Mouse (Mus musculus): ENCODE measurements at regions not wholly inside any gene's neighbourhood (a gene's known extent, or its start where the extent isn't known, plus 50 kb on each side); places are given as distances from the start of the nearest gene placed in this dataset.
A peak's percentile ranks its signal among the peaks of the same experiment; 100 is the strongest.

DNA sequence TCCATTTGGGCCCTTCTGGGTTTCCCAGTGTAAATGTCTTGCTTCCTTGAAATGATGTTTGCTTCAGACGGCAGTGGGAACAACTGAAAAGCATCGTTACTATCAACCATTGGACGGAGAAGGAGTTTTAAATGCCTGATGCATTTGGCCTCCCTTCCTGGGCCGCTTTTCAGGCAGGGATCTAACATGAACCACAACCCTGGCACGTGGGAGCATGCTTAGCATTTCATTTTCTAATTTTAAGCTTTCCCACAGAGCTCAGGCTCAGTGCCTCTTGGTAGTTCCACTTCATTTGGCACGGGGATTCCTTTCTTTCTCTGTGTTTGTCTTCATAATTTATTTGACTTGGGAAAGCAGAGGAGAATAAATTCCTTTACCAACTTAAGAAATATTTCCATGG is 406.6 kb upstream of the Nbea start:
- ATAC-seq (peak; percentile 75), DNase-seq (ENCODE audit: low read depth, low spot score) (peak; percentile 89)
- in situ Hi-C loops (cut with MboI; ENCODE audit: low pct_unique_long_range_greater_than_20kb): loop anchor here (25.0 kb wide), 1 partner anchor 847 kb away; the partner anchor contains the start of gene Tm4sf4
- H3K27me3 ChIP-seq: peaks cover 4% of the 10 kb centered on the region
- ChIA-PET CTCF (interaction anchor here (0.8 kb wide), 1 partner anchor 104 kb away, joined by 3 read pairs; no protein-coding TSS in a partner anchor), POLR2A (no interaction called here)
- TF ChIP-seq CTCF (IDR thresholded peaks at IDR 0.05): no peak

DNA sequence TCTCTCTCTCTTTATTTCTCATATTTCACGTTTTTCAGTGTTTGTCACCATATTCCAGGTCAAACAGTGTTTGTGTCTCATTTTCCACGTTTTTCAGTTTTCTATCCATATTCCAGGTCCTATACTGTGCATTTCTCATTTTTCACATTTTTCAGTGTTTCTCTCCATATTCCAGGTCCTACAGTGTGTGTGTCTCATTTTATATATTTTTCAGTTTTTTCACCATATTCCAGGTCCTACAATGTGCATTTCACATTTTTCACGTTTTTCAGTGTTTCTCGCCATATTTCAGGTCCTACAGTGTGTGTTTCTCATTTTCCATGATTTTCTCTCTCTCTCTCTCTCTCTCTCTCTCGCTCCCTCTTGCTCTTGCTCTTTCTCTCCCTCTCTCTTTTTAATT is 391.9 kb upstream of the Nbea start:
- in situ Hi-C loops (cut with MboI; ENCODE audit: low pct_unique_long_range_greater_than_20kb): loop anchor here (25.0 kb wide), 1 partner anchor 862 kb away; the partner anchor contains the start of gene Tm4sf4
- peak; percentile 83 for ATAC-seq

DNA sequence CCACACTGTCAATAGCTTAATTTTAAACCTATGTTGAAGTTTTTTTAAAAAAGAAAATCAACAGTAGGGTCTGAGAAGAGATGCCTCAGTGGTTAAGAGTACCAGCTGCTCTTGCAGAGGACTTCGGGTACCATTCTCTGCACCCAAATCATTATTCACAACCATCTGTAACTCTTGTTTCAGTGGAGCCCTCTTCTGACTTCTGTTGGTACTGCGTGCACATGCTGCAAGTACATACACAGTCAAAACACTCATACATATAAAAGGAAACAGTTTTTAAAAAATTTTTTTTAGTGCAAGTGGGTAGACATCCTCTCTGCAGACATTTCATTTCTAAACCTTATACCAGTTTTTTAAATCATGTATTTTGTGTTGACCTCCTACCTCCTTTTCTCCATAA is 352.7 kb upstream of the Nbea start:
- ChIA-PET POLR2A (no interaction called here), CTCF (no interaction called here)
- no peak for ATAC-seq
- peak; percentile 51 for TF ChIP-seq CTCF (IDR thresholded peaks at IDR 0.05)
- DNase-seq (ENCODE audit: low read depth, low spot score): no peak
- in situ Hi-C loops (cut with MboI; ENCODE audit: low pct_unique_long_range_greater_than_20kb): no loop called here
- no peaks in the 10 kb centered on the region for H3K27me3 ChIP-seq

More for the DNA sequence above, 391.9 kb upstream of the Nbea start:
- DNase-seq (ENCODE audit: low read depth, low spot score): peak; percentile 87
- no peak for TF ChIP-seq CTCF (IDR thresholded peaks at IDR 0.05)
- CTCF ChIA-PET: interaction anchor here (0.9 to 1.1 kb wide), 5 partner anchors 8 to 178 kb away, joined by 3 to 4 read pairs (median 3); no protein-coding TSS in a partner anchor
- POLR2A ChIA-PET: no interaction called here
- H3K27me3 ChIP-seq: no peaks in the 10 kb centered on the region

DNA sequence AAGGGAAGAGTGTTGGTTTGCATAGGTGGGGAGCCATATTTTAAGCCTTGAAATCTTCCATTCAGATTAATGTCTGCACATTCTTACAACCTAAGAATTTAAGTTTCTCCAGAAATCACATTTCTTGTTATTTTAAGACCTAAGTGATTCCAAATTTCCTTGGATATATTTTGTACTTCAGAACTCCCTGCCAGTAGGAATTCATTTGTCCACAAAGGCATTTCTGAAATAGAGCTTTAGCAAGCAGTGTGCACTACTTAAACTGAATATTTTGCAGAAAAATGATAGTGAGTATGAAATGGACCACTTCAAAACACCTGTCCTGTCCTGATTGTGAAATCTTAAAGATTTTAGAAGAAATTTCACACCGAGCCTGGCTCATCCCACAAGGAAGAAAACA is 320.9 kb upstream of the Nbea start:
- ChIA-PET CTCF (interaction anchor here (1.6 kb wide), 1 partner anchor 10 kb away, joined by 3 read pairs; no protein-coding TSS in a partner anchor), POLR2A (no interaction called here)
- ATAC-seq: no peak
- H3K27me3 ChIP-seq: no peaks in the 10 kb centered on the region
- in situ Hi-C loops (cut with MboI; ENCODE audit: low pct_unique_long_range_greater_than_20kb): no loop called here
- DNase-seq (ENCODE audit: low read depth, low spot score): no peak
- no peak for TF ChIP-seq CTCF (IDR thresholded peaks at IDR 0.05)

DNA sequence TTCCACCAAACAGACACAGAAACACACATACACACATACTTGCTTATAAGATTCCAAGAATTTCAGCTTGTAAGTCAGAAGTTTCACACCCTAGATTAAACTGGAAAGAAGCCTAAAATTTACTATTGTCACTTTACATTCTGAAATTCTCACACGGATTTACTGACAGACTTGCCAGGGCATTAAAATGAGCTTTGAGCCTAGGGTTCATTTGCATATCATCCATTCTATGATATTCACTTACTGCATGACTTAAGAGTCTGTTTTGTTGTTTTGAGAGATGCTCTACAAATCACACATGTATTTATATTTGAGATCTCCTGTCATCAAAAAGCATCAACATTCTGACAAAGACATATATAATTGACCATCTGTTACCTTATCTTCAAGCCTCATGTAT is 315.8 kb upstream of the Nbea start:
- POLR2A ChIA-PET: no interaction called here
- ATAC-seq: no peak
- H3K27me3 ChIP-seq: no peaks in the 10 kb centered on the region
- CTCF ChIA-PET: interaction anchor here (1.2 to 1.4 kb wide), 2 partner anchors 11 to 33 kb away, joined by 3 read pairs; no protein-coding TSS in a partner anchor
- no peak for TF ChIP-seq CTCF (IDR thresholded peaks at IDR 0.05)
- DNase-seq (ENCODE audit: low read depth, low spot score): no peak
- in situ Hi-C loops (cut with MboI; ENCODE audit: low pct_unique_long_range_greater_than_20kb): no loop called here

DNA sequence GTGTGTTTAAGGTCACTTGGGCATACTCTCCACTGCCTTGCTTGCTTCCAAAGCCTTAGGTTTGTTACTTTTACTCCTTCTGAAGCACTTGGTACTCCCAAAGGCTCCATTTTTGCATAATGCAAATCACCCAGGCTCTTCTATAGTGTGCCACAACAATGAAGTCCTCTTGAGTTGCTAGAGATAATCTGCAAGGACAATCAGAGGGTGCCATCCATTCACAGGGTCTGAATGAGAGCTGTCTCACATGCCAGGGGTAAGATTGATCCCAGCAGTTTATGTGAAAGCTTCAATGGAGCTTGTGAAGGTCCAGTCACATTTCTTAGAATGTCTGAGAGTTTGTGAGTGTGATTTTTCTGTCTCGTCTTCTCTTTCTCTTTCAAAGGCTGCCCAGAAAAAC is 310.4 kb upstream of the Nbea start:
- ATAC-seq (no peak), DNase-seq (ENCODE audit: low read depth, low spot score) (no peak)
- ChIA-PET POLR2A (no interaction called here), CTCF (interaction anchor here (0.7 kb wide), 1 partner anchor 11 kb away, joined by 3 read pairs; no protein-coding TSS in a partner anchor)
- H3K27me3 ChIP-seq: no peaks in the 10 kb centered on the region
- in situ Hi-C loops (cut with MboI; ENCODE audit: low pct_unique_long_range_greater_than_20kb): no loop called here
- TF ChIP-seq CTCF (IDR thresholded peaks at IDR 0.05): no peak

DNA sequence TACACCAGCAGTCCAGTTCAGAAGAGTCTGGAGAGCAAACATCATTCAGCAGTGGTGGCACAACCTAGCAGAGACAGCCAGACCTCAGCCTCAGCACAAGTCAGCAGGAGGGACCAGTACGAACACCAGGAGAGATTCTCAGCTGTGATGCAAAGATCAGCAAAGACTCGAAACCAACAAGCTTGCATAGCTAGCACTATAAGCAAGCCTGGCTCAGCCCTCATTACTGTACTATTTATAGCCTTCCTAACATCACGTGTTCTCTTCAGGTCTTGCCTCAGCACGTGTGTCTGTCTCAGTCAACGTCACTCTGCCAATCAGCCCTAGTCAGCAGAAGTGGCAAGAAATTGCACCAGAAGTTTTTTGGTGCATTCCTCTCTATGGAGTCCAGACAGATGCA is 305.7 kb upstream of the Nbea start:
- POLR2A ChIA-PET: no interaction called here

DNA sequence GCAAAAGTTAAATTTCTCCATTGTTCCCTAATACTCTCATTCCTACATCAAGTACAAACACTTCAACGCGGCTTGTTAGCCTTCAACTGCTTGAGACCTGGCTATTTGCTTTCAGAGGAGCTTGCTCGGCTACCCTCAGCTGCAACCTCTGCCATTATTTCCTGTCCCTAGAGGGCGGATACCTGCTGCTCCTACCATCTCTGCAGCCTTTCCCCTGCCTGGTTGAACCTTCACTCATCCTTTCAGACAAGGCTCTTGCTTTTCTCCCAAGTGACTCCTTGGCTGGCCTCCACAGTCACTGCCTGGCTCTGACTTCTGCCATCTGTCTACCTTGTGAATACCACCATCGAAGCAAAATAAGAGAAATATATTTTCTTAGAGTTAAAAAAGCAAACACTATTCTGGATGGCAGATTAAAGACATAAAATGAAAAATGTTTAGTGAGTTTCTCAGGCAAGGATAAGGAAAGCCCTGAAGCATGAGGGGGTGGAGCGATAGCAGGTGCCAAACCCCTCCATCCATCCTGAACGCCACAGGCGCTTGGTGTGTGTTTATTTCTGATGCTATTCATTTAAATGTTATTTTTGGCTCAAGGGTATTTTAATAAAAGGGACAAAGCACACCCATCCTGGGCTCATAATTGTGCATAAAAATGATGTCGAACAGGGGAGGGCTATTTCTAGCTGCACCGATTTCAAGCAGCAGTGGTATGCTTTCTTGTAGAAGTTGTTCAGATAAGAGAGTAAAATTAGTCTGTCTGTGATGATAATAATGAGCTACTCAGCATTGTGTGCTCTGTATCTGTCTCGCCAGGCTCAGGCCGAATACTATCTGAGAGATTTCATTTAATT is 302.3 kb upstream of the Nbea start:
- ATAC-seq (no peak), DNase-seq (ENCODE audit: low read depth, low spot score) (no peak)
- CTCF ChIA-PET: interaction anchor here (1.2 kb wide), 1 partner anchor 95 kb away, joined by 3 read pairs; no protein-coding TSS in a partner anchor
- no peaks in the 10 kb centered on the region for H3K27me3 ChIP-seq
- no peak for TF ChIP-seq CTCF (IDR thresholded peaks at IDR 0.05)
- in situ Hi-C loops (cut with MboI; ENCODE audit: low pct_unique_long_range_greater_than_20kb): no loop called here
- POLR2A ChIA-PET: no interaction called here

More for the DNA sequence above, 305.7 kb upstream of the Nbea start:
- CTCF ChIA-PET: interaction anchor here (0.8 to 1.0 kb wide), 2 partner anchors 10 to 26 kb away, joined by 3 read pairs; no protein-coding TSS in a partner anchor
- in situ Hi-C loops (cut with MboI; ENCODE audit: low pct_unique_long_range_greater_than_20kb): no loop called here
- TF ChIP-seq CTCF (IDR thresholded peaks at IDR 0.05): no peak
- ATAC-seq: no peak
- no peaks in the 10 kb centered on the region for H3K27me3 ChIP-seq
- DNase-seq (ENCODE audit: low read depth, low spot score): no peak

DNA sequence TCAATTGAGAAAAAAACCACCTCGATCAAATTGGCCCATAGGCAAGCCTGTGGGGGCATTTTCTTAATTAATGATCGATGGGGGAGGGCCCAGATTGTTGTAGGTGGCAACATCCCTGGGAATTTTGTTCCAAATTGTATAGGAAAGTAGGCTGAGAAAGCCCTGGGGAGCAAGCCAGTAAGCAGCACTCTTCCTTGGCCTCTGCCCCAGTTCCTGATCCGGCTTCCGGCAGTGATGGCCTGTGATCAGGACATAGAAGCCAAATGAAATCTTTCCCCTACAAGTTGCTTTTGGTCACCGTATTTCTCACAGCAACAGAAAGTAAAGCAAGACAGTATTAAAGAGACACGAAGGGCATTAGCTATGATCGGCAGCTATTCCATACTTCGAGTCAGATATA is 300.6 kb upstream of the Nbea start:
- CTCF ChIA-PET: no interaction called here
- ATAC-seq (no peak), DNase-seq (ENCODE audit: low read depth, low spot score) (no peak)
- H3K27me3 ChIP-seq: no peaks in the 10 kb centered on the region
- POLR2A ChIA-PET: no interaction called here
- no peak for TF ChIP-seq CTCF (IDR thresholded peaks at IDR 0.05)
- in situ Hi-C loops (cut with MboI; ENCODE audit: low pct_unique_long_range_greater_than_20kb): no loop called here

DNA sequence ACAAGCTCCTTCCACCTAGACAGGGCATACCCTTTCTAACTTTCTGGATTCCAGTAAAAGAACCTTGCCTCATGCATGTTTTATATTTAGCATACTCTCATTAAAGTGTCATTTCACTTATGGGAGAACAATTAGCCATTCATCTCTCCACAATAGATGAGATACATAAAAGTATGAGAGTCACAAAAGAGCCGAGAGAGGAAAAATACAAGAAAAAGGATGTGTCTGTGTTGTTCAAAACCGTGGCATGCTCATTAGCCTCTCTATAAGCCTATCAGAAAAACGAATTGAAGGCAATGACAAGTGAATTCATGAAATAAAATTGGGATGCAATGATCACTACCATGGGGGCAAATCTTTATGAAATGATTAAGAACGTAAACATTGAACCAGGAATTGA is 299.9 kb upstream of the Nbea start:
- POLR2A ChIA-PET: no interaction called here
- H3K27me3 ChIP-seq: no peaks in the 10 kb centered on the region
- DNase-seq (ENCODE audit: low read depth, low spot score): no peak
- in situ Hi-C loops (cut with MboI; ENCODE audit: low pct_unique_long_range_greater_than_20kb): no loop called here
- no peak for ATAC-seq
- TF ChIP-seq CTCF (IDR thresholded peaks at IDR 0.05): no peak
- CTCF ChIA-PET: no interaction called here

DNA sequence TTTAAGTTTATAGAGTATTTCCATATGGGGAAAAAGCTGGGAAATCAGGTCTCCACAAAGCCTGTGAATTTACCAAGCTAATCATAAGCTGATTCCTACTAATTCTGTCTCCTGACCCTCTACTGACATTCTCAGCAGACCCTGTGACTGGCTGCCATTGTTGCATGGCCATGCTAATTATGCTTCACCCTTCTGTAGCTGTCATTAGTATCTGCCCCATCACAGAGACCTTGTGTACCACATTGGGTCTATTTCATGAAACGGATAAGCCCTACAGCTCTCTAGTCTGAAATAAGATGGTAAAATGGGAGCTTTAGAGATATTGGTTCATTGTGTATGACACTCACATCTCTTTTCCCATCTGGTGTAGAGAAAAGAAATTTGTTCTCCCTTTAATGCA is 296.0 kb upstream of the Nbea start:
- no peaks in the 10 kb centered on the region for H3K27me3 ChIP-seq
- ATAC-seq (no peak), DNase-seq (ENCODE audit: low read depth, low spot score) (no peak)
- CTCF ChIA-PET: interaction anchor here (1.6 to 2.1 kb wide), 2 partner anchors 11 to 15 kb away, joined by 3 to 6 read pairs; no protein-coding TSS in a partner anchor
- no peak for TF ChIP-seq CTCF (IDR thresholded peaks at IDR 0.05)
- in situ Hi-C loops (cut with MboI; ENCODE audit: low pct_unique_long_range_greater_than_20kb): no loop called here
- POLR2A ChIA-PET: interaction anchor here (0.6 kb wide), 1 partner anchor 66 kb away, joined by 3 read pairs; no protein-coding TSS in a partner anchor
